Mouse (Mus musculus) left cerebral cortex, adult 8-10 months (tissue): ENCODE data around the gene Clasp1. TPM values are rescaled to one million over a fixed set of nuclear protein-coding genes. Genes with fewer than 3 reads are reported as not detected.

ENCODE experiments used
- DNase-seq, 2 experiments: peaks; one replicate each; pipeline ENCODE4 v3.0.0; 2022; ENCODE audit warnings: low spot score in 2 of 2
- total RNA-seq, 4 experiments: library from RNA; stranded (reverse); gene quantifications; 2 replicates each; pipeline ENCODE4 v1.2.4; 2022

Gene Clasp1
- total RNA-seq, 4 experiments from 2014 or later = 104 to 124 (median 113) TPM

DNA sequence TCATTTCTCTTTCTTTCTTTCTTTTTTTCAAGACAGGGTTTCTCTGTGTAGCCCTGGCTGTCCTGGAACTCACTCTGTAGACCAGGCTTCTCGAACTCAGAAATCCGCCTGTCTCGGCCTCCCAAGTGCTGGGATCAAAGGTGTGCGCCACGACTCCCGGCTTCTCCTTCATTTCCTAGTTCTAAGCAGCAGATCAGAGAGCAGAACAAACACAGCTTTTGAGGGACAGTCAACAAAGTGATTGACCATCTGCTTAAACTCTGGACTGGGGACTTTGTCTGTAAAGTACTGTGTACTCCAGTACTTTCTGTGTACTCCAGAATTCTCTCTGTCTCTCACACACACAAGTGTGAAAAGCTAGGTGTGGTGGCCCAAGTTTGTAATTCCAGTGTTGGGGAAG, 14.1 kb downstream of the Clasp1 start:
- DNase-seq = no peak

DNA sequence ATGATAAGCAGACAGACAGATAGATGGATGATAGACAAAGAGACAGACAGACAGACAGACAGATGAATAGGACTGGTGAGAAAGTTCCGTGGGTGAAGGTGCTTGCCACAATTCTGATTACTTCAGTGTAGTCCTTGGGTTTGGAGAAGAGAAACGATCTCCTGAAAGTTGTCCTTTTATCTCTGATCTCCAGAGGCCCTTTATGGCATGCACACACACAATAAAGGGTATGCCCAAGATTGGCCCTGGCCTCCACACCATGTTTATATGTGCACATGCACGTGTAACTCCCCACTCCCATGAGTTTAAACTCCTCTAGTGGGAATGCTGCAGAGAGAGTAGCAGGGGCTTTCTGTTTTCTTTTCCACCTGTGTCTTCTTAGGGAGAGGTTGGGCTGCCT, 14.6 kb downstream of the Clasp1 start:
- DNase-seq = no peak

DNA sequence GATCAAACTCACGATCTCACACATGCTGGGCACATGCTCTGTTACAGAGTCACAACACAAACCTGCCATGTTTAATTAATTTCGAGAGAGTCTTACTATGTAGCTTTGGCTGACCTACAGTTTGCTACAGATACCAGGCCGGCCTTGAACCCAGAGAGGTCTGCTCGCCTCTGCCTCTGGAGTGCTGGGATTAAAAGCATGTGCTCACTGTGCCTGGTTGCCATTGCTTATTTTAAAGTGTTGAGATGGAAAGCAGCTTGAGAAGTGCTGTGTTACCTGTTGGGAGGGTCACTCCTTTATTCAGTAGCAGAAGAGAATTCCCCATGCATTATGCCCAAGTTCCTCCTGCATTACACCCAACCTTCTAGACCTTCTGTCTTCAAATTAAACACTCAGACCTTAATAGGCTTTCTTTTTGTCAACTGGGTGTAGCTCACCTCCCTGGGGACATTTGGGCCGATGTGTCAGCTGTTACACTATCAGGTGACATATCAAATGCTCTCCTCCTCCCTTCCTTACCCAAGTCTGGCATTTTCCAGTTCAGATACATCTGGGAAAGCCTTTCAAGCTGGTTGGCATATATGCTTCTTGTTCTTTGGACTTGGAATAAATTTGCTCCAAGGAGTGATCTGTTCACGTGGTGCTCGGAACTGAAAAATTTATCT, 18.9 kb downstream of the Clasp1 start:
- no peak for DNase-seq

DNA sequence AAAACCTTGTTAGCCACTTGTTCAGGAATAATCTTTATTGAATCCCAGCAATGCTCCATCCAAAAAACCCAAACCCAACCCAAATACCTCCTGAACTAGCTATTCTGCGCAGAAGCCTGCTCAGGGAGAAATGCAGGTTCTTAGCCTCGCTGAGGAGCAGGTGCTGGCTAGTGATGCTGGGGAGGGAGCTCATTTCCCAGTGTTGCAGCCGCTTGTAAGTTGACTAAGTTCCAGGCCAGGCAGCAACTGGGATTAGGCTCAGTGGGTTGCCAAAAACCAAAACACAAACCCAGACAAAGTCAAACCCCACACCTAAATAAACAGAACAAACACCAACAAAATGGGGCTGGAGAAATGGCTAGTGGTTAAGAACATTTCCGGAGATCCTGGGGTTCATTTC, 20.4 kb downstream of the Clasp1 start:
- no peak for DNase-seq

DNA sequence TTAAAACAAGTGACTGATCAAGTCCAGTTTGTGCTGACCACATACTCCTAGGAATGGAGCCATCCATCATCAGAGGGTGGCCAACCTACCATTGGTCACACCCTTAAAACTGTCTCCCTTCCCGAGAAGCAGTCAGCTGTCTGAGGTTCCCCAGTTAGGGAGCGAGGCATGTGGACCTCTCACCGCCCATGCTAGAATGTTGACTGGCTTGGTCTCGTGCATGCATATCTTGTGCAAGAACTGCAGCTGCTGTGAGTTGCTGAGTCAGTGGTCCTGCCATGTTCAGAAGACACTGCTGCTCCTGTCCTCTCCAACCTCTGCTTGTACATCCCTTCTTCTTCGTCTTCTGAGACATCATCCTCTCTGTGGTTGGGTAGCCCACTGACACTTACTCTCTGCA, 22.0 kb downstream of the Clasp1 start:
- no peak for DNase-seq

DNA sequence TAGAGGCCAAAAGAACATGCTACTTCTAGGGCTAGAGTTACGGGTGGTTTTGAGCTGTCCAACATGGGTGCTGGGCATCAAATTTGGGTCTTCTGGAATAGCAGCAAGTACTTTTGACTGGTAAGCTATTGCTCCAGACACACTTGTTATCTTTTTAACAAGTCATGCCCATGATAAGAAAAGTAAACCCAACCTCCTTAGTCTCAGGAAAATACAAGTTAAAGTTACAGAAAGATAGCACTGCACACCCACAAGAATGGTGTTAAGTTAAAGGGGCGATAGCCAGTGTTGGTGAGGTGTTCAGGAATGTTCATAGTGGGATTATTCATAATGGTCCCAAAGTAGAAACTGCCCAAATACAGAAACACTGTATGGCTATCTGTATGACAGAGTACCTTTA, 24.3 kb downstream of the Clasp1 start:
- DNase-seq = no peak

DNA sequence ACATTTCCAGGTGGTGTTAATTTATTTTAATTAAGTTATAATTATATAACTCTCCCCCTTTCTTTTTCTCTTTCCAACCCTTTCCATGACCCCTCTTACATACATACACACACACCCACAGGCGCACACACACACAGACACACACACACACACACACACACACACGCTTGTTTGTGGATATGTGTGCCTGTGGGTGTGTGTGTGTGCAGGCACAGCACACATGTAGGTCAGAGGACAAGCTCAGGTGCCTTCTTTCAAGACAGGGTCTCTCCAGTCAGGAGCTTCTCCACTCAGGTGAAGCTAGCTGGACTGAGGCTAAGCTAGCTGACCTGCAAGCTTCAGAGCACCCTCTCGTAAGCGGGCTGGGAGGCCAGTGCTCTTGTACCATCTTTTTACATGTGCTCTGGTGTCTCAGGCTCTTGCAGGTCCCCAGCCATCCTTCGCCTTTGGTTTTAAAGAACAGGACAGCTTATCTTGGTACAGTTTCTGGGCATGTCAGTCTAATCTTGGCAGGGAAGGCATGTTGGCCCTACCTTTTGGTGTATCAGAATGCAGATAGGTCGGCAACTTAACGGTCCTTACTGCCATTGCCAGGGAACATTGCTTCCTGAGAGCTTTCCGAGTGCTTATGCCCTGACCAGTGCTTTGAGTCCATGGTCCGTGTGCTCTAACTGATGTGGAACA, 28.3 kb downstream of the Clasp1 start:
- no peak for DNase-seq

DNA sequence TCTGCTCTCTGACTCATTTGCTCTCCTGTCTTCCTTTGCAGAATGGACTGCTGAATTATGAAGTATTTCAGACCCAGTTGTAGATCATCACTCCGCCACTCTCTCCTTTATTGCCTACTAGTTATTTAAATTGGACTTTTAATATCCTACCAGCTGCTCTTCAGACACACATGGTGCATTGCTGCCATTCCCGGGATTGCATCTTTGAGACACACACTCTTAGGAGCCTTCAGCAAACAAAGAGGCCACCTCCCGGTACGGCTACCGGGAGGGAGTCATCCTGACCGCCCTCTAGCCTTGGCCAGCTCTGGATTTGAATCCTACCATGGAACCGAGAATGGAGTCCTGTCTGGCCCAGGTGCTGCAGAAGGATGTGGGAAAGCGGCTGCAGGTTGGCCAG, 30.5 kb downstream of the Clasp1 start:
- DNase-seq = no peak

DNA sequence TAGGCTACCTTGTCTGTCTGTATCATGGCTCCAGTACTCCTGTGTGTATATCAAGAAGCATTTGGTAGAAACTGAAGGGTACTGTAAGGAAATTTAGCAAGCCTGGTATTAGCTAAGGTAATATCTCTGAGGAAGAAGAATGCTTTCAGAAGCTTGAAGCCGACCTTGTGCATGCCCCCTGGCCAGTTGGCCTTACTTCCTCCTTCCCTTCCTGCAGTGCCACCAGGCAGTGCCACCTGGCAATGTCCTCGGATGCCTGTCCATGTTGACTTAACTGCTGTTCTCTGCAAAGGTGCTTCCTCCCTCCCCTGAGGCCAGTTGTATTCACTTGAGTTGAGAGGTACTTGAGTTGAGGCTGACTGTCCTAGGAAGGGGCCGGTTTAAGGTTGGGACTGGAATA, 32.3 kb downstream of the Clasp1 start:
- no peak for DNase-seq

DNA sequence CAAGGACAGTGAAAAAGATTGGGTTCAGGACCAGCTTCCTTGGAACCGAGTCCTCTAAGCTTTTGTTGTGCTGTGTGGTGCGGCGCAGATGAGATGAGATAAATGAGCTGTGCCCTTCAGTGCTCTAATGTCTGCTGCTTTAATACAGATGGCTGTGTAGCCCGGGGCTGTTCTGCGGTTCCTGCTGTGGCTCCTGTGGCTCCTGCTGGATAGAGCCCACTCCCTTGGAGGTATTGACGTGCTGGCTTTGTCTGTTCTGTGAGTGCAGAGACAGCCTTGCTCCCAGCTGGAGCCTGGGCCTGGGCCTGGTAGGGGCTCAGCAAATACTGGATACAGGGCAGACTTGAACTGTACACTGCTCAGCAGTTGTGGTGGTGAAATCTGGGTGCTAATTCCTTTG, 34.0 kb downstream of the Clasp1 start:
- no peak for DNase-seq

DNA sequence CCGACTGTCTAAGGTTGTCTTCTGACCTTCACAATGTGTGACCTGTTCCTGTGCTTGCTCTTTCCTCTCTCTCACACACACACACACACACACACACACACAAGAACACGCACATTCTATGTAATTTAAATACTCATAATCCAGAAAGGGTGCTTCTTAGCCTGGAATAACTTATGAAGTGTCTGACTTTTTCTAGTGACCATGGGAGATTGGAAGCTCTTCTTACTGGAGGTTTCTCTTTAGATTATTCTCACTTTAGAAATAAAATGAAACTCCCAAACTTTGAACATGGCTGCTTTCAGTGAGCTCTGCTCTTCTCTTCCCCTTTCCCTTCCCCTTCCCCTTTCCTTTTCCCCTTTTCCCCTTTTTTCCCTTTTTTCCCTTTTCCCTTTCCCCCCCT, 37.1 kb downstream of the Clasp1 start:
- no peak for DNase-seq

DNA sequence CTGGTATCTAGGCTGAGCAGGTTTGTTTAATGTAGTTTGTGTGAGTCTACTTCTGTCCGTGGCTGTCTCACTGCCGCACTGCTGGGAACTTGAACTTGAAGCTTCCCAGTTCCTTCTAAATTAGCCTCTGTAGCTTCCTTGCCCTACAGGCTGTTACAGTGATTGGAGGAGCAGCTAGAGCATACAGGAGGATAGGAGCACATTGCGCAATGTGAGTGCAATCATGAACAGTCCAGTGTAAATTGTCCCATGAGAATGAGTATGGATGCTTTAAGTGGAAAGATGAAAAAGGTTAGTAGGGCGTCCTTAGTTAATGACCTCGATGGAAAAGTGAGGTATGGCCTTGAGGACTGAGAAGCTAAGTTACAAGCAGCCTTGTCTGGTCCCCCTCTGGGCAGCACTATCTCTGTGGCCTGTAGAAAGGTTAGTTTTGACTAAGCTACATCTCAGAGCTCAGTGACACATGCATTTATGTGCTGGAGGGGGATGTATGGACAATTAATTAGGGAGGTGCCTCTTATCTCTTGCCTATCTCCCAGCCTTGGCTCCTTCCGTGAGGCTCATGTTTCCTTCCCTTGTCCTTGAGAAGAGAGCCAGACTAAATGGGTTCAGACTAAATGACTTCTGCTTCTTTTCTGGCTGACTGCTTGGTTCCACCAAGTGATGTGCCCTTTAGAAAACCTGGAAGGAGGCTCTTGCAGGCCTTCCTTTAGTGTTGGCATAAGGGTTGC, 39.7 kb downstream of the Clasp1 start:
- DNase-seq = no peak

DNA sequence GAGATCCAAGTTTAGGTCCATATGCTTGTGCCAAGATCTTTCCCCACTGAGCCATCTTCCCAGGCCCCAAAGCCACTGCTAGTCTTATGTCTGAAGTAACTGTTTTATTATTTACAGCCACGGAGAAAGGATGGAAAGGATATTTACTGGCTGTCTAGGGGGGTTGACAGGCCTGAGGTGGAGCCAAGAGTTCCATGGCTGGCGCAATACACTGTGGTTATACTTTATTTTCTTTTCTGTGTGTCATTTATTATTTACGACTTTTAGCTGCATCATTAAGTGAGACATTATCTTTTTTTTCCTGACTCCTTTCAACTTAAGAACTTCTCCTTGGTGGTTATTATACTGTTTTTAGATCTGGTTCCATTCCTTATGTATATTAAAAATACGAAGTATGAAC, 42.7 kb downstream of the Clasp1 start:
- no peak for DNase-seq

DNA sequence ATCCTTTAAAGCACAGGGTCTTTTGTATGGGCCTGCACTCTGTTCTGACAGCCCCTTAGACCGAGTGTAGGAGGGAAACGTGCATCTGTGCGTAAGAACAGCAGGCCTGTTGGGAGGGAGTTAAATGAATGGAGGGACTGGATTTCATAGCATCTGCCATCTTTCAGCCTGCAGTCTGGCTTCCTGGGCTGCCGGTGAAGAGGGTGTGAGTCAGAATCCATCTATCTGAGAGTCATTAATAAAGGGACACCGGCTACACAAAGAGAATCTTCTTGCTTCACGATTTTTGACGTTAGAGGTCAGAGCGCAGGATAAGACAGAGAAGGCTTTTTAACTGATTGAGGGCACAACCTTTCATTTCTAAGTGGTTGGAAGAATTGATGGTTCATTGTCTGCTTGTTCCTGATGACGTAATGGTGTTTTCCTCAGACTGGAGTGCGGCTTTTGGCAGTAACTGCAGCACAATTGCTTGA, 46.2 kb downstream of the Clasp1 start:
- no peak for DNase-seq

DNA sequence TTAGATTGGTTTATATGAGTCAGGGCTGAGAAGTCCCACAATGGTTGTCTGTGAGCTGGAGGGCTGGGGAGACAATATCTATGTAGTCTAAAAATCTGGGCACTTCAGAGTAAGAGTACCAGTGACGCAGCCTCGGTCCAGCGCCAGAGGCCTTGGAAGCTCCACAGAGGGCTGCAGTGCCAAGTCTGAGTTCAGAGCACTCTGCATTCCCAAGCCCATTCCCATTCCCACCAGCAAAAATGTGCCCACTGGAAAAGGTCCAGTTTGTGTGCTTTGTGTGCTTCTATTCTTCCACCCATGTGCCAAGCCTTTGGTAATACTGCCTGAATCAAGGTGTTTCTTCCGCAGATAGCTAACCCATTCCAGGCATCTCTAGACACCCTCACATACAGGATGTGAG, 49.0 kb downstream of the Clasp1 start:
- no peak for DNase-seq

DNA sequence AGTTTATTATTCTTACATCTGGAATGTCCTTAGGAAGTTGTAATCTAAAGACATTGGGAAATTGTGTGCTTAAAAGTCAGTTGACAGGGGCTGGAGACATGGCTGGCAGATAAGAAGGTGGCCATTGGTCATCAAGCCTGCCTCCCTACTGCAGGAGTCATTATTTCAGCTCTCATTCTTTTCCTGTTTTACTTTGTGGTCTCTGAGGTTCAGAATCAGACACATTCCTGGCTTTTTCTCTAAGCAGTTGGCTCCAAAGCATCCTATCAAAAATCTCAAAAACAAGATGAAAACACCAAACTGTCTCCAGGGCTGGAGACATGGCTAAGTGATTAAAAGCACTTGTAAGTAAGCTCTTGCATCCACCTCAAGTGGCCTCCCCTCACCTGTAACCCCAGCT, 49.5 kb downstream of the Clasp1 start:
- DNase-seq = no peak

DNA sequence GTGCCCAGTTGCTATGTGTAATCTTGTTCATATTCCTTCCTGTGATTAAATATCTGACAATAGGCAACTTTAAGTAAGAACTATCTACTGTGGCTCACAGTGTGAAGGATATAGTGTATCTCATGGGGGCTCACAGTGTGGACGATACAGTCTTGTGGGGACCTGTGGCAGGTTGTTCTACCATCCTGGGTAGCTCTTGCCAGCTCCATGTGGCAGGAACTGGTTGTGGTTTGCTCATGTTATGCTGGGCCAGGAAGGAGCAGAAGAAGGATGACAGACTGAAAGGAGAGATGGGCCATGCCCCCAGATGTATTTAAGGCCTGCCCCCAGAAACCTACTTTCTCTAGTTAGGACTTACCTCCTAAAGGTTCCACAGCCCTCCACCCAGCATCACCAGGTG, 51.7 kb downstream of the Clasp1 start:
- no peak for DNase-seq

DNA sequence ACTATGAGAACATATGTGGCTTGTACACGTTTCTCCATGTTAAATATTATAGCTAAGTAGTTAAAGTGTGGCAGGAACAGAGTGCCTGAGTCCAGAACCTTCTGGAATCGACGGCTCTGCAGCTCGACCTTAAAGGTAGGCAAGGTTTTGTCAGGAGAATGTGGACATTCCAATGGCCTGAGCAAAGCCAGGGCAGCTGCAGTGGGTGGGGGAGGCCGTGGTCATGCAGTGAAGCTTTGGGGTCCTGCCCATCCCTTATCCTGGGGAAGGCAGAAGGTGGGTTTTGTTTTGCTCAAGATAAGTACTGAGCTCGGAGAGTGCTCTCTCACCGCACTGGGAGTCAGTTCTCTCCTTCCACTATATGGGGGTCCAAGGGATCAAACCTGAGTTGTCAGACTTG, 55.6 kb downstream of the Clasp1 start:
- DNase-seq = no peak

DNA sequence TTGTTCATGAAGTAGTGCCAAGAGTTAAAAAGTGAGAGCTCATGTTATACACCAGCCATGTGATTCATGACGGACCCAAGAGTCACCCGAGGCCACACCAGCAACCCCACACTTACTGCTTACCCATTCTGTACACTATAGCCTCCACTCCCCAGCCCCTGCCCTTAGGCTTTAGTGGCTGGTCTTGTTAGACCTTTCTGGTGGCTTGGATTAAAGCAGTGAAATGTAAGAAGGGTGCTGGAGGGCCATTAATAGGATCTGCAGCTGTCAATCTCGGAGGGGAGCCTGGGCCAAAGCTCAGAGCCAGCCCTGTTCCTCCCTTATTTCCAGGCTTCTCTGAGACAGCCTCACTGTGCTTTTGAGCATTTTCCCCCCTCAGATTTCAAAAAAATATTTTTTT, 56.1 kb downstream of the Clasp1 start:
- DNase-seq = no peak

DNA sequence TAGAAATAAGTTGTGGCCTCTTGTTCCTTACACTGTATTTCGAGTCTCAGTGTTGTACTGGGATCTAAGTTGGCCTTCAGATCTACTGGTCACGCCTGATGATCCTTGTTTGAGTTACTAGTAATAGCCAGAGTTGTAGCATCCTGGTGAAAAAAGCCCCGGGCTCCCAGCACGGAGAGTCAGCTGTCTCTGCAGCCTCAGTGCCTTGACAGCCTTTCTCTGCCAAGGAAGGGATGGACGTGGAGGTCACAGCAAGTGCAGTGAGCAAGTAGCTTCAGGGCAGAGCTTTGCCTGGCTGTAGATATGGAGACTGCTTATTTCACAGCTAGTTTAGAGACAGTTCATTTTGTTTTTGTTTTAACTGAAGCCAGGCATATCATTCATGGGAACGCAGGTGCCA, 56.6 kb downstream of the Clasp1 start:
- DNase-seq = no peak

DNA sequence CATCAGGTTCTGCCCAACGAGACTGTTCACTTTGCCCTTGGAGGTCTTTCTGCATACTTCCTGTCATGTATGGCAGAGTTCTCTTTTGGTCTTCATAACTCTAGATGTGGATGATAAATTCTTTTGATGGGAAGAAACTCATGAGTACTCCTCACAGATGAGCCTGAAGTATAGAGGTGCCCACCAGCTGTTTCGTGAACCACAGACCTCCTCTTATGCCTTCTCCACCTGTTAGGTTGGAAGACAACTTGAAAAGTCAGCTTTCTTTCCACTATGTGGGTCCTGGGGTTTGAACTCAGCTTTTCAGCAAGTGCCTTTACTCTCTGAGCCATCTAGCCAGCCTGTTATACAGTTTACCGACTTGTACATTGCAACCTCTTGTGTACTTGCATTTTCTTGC, 57.1 kb downstream of the Clasp1 start:
- no peak for DNase-seq

DNA sequence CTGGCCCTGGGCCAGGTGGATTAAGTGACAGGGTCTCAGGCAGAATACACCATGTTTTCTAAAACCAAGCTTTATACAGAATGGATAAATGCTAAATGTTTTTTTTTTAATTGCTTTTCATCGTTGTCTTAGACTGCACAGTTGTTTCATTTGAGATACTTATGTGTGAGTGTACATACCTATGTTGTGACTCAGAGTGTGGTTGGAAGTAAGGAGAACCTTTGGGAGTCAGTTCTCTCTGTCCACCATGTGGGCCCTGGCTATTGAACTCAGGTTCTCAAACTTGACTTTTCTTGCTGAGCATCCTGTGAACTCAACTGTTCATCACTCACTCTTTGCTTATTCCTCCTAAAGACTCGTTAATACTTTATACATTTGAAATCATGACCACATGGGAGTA, 58.3 kb downstream of the Clasp1 start:
- no peak for DNase-seq

DNA sequence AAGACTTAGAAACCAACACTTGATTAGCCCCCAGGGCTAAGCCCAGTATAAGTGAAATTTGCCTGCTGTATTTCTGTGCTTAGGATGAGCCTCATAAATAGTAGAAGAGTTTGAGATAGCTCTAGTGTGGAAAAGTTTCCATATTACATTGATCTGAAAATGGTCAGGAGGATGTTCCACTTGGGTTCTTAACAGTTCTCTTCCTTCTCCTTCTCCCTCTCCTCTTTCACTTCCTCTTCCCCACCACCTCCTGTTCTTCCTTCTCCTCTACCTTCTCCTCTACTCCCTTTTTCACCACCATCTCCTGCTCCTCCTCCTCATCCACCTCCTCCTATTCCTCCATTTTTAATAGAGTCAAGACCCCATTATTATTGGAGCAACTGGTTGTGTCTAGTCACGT, 59.4 kb downstream of the Clasp1 start:
- DNase-seq = no peak
